Mouse (Mus musculus) liver, postnatal 0 days (tissue): ENCODE measurements around the gene Supt6.

Source experiments
- CTCF ChIP-seq: sonication (generic); IDR thresholded peaks from 2 replicates; pipeline ENCODE4 v1.5.1; 2016; ENCODE audit warnings: antibody characterized with exemption, low read depth
- EP300 ChIP-seq: IDR thresholded peaks from 2 replicates; pipeline ENCODE4 v1.6.1; 2016; ENCODE audit warnings: antibody characterized with exemption, low read depth, mild to moderate bottlenecking

- TF ChIP-seq CTCF (no peak), EP300 (no peak)
Measured at GRCm38 (mm10) chr11:78172748-78173383, 72.9 kb downstream of the Supt6 start.
